Mouse (Mus musculus) testis, postnatal 14 days (tissue): ENCODE data around the gene Gpr84.
"Not testable (repeated sequence)": the region's sequence is repeated elsewhere in the genome, so short reads cannot be mapped to it uniquely, and the experiment has no call there.

Experiments
- DNase-seq: peaks from one replicate; pipeline ENCODE4 v3.0.0; 2021; ENCODE audit warnings: low spot score

Gpr84 gene

DNA sequence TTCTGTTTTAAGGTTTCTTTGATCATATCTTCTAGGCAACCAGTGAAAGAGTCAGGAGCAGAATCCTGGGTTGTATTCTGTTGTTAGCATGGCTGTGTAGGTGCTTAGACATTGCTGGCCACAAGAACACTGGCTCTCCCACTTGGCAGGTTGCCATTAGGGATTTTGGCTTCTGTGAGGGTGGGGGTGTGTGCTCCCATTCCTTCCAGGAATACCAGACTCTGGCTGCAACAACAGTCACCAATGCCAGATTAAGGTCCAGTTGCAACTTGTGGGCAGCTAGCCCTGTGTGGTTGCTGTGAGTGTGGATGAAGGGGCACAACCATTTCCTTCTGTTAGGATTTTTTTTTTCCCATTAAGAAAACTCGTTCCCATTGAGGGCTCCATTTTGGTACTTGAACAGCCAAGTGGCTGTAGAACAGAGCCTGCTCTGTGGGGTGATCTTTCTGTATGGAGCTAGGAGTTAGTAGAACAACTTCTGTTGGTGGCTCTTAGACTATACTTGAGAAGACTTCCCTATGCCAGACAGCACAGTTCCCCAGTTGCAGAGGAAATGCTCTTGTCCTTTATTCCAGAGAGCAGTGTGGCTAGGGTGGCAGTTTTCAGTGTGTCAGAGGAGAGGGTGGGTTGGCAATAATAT is 24.5 kb downstream of the Gpr84 start:
- no peak for DNase-seq

DNA sequence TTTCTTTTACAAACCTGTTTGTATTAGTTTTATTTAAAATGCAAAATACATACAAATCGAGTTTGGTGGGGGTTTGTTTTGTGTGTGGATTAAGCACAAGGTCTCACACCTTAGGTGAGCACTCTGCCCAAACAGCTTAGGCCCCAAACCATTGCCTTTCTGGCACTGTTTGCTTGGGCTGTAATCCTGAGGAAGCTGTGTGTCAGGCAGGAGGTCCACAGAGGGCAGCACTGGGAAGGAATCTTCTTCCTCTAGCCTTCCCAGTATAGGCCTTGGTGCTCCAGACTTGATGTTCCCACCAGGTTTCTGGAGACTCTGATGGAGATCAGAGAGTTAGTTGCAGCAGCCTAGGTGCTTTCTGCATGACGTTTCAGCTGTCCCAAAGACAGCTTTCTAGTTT is 25.8 kb downstream of the Gpr84 start:
- no peak for DNase-seq

DNA sequence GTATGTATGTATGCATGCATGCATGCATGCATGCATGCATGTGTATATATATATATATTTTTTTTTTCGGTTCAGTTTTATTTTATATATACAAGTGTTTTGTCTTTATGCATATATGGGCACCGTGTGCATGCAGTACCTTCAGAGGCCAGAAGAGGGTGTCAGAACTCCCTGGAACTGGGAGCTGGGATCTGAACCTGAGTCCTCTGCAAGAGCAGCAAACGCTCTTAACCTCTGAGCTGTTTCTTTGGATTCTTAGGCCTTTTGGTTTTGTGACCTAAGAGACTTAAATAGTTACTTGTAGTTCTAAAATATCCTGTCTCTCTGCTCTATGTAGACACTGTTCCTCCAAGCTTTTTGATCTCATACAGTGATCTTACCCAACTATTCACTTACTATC is 26.3 kb downstream of the Gpr84 start:
- DNase-seq, result no peak

DNA sequence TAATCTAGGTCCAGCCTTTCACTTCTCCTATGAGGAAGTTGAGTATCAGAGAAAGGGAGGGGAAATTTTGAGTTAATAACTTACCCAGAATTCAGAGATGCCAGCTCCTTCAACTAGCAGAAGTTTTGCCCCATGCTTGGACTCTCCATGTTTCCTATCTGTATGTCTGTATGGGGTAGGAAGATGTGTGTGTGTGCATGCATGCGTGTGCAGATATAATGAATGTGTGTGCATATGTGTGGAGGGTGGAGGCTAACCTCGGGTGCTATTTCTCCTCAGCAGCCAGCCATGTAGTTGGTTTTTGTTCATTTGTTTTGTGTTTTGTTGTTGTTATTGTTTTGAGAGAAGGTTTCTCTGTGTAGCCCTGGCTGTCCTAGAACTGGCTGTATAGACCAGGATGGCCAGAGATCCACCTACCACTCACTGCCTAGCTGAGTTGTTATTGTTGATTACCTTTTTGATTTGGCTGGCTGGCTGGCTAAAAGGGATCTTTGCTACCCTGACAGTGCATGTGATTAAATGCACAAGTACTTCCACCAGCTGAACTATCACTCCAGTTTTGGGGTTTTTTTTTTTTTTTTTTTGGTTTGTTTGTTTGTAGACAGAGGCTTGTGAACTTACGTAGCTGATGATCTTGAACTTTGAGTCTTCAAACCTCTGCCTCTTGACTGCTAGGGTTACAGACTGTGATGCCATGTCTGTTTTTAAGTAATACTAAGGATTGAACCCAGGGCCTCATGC is 28.8 kb downstream of the Gpr84 start:
- DNase-seq, result no peak

DNA sequence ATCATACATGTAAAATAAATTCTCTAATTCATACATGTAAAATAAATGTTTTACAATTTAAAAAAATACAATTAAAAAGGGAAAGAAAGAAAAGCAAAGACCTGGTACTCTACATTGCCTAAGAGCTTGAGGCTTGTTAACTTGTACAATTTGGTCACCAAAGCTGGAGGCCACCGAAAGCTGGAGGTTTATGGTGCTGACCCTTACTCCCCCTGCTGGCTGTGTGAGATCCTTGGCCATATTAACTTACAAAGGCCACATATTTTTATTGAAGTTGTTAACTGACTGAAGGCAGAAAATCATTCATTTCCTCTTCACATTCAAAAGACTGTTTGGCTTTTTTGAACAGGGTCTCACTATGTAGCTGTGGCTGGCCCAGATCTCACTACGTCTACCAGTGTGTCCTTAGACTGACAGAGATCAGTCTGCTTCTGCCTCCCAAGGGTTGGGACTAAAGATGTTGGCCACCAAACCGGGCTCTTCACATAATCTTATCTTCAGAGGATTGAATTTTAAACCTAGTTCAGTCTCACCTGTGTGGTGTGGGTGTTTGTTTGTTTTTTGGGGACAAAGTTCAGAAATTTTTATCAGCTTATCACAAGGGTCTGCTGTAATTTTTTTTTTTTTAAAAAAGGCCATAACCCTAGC is 29.5 kb downstream of the Gpr84 start:
- DNase-seq, result no peak

DNA sequence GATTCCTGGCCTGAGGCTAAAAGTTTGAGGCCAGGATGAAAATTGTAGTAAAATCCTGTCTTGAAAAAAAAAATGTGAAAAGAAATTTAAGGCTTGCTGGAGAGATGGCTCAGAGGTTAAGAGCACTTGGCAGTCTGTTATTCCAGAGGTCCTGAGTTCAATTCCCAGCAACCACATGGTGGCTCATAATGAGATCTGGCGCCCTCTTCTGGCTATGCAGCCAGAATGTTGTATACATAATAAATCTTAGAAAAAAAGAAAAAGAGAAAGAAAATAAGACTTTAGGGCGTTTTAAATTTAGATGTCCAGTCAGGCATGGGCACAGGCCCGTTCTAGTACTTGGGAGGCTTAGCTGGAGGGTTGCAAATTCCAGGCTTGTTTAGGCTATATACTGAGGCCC is 30.7 kb downstream of the Gpr84 start:
- DNase-seq, result no peak

DNA sequence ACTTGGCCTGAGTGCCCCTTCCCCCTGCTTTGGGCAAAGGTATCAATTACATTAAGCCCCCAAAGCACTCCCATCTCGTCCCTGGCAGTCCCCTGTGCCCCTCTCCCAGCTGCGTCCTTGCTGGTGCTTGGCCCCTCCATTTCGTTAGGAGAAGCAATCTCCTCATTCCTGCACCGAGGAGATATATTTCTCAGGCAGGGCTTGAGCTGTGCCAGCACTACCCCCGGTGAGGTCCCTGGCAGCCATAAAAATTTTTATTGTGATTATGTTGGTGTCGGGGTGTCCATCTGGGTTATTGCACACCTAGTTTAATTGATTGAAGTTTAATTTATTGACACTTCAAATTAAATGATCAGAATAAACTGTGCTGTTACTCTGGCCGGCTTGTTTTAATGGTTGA is 32.5 kb downstream of the Gpr84 start:
- no peak for DNase-seq

DNA sequence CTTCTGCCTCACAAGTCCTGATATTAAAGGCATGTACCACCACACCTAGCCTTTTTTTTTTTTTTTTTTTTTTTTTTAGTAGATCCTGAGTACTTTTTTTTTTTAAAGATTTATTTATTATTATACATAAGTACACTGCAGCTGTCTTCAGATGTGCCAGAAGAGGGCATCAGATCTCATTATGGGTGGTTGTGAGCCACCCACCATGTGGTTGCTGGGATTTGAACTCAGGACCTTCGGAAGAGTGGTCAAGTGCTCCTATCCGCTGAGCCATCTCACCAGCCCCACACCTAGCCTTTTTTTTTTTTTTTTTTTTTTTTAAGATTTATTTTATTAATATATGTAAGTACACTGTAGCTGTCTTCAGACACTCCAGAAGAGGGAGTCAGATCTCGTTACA is 34.5 kb downstream of the Gpr84 start:
- not testable (repeated sequence) for DNase-seq

DNA sequence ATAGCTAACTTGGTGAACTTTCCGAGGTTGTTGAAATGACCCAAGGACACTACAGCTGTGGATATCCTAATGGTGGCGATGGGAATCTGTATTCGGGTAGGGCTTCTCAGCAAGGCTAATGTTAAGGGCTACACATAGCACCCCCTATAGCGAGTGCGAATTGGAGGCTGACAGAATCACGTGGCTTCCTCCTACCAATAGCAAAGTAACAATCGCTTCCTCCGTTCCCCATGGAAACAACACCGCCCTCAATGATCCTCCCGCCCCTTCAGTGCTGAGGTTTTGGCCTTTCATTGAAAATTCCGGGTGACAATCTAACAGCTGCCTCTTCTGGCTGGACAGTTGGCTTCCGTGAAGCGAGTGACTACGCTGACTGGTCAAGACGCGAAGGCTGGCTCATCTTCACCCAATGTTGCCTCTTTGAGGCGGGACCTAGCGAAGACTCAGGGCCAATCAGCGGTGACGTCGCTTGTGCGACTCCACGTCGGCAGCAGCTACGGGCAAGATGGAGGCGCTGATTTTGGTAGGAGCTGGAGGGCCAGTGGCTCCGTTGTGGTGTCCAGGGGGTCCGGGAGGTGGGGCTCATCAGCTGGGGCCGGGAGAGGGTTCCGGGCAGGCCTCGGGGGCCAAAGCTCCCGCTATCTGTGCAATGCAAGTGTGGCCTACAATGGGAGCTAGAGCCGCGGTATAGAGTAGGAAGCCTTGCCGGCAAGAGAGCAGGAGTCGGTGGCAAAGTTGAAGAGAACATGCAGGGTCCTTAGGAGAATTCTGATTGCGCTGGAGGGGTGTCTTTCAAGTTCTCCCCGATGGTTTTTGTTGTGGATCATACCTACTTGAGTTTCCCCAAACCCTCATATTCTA is 37.8 kb downstream of the Gpr84 start, which contains the start of gene Copz1:
Gene Copz1, plus strand, starts transcription at position 296 of the 861 bp plus-strand sequence.
- DNase-seq, result peak; percentile 97

DNA sequence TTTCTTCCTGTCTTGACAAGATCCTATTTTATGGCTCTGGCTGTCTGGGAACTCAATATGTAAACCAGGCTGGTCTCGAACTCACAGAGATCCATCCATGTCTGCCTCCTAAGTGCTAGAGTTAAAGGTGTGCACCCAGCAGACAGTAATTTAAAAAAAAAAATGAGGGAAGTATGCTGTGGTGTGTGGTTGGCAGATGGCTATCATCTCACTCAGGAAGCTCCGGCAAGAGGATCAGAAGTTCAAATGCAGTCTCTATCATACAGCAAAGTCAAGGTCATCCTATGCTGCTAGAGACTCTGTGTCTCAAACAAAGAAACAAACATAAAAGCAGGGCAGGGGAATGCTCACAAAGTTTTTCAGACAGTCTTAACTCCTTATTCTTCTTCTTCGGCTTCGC is 41.5 kb downstream of the Gpr84 start:
- DNase-seq, result no peak

DNA sequence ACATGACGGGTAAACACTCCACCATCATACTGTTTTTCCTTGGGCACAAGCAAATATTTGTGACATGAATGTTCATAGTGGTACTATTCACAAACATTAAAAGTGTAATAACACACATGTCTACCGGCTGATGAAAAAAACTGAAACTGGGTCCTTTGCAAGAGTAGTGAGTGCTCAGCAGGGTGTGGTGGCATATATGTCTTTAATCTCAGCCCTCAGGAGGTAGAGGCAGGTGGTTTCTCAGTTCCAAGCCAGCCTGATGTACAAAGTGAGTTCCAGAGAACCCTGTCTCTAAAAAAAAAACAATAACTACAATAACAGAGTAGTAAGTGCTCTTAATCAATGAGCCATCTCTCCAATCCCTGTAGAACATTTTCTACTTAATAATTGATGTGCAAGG is 45.6 kb downstream of the Gpr84 start:
- DNase-seq, result no peak

DNA sequence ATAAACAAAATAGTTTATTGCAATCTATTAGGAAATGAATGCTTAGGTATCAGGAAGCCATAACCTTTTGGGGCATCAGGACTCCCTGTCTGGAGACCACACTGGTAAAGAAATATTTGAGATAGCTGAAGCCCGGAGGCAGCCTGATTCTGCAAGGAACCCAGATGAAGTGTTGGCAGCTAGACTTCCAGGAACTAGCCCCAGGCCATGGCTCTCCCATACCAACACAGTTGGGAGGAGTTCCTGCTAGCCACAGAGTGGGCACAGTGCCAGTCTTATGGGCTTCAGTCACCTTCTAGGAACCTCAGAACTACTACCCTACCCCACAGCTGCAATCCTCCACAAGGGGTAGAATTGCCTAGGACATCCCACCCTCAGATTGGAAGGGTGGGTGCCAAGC is 50.4 kb downstream of the Gpr84 start:
- DNase-seq, result no peak

DNA sequence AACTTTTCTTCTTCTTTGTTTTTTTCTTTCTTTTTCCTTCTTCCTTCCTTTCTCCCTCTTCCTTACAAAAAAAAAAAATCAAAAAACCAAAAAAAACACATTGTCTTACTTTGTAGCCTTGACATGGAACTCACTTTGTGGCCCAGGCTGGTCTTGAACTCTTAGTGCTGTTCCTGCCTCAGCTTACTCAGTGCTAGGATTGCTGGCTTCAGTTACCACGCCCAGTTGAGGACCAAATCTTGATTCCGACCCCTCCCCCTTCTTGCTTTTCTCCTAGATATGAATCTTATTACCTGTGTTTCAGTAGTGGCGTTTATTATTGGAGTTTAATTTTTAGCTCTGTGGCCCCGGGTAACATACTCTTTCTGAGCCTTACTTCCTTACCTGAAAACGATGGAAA is 51.2 kb downstream of the Gpr84 start:
- no peak for DNase-seq
